Mouse (Mus musculus): ENCODE data around the gene Cdh23.
"Not testable (repeated sequence)": the region's sequence is repeated elsewhere in the genome, so short reads cannot be mapped to it uniquely, and the experiment has no call there.

Gene Cdh23

GRCm38 (mm10) chr10:60696390-60696789 lies at the start of gene Cdh23:
Cdh23 (minus strand) TSS chr10:60696490.
- DNase-seq (ENCODE audit: low spot score) = no peak

GRCm38 (mm10) chr10:60744543-60745290 lies 48.4 kb upstream of the Cdh23 start:
- DNase-seq (ENCODE audit: low spot score) = no peak

GRCm38 (mm10) chr10:60743681-60744080 lies 47.4 kb upstream of the Cdh23 start:
- DNase-seq (ENCODE audit: low spot score) = no peak

DNA sequence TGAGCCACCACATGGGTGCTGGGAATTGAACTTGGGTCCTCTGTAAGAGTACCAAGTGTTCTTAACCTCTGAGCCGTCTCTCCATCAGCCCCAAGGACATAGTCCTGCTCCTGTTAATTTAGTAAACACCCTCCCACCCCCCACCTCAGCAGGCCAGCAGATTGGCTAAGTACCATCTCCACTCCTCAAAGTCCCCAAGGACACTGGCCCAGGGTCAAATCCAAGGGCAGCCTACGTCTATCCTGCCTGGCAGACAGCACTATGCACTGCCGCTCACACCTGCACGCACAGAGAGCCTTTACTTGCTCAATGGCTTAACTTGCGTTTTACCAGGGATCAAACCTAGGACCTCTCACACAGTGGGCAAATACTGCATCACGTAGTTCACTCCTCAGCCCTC lies 46.7 kb upstream of the Cdh23 start:
- no peak for DNase-seq (ENCODE audit: low spot score)

DNA sequence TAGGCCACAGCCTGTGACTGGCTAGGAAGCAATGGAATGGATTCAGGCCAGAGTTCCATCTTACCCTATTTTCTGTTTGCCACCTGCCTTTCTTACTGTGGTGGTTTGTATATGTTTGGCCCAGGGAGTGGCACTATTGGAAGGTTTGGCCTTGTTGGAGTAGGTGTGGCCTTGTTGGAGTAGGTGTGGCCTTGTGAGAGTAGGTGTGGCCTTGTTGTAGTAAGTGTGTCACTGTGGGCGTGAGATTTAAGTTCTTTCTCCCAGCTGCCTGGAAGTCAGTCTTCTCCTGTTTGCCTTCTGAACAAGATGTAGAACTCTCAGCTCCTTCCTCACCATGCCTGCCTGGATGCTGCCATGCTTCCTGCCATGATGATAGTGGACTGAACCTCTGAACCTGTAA lies 46.0 kb upstream of the Cdh23 start:
- DNase-seq (ENCODE audit: low spot score) = not testable (repeated sequence)

DNA sequence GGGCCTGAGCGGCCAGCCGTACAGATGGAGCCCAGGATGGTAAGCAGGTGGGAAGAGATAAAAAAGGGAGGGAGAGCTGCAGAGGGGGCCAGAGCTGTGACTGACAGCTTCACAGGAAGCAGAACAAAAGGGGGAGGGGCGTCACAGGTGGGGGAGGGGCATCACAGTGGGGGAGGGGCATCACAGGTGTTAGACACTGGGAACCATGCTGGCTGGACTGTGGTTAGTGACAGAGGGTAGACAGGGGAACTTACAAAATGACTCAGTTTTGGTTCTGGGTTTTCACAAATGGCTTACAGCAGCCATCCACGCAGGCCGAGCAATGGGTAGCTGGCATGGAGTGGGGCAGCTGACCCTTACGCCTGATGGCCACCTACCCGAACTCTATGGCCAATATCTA lies 45.1 kb upstream of the Cdh23 start:
- no peak for DNase-seq (ENCODE audit: low spot score)

DNA sequence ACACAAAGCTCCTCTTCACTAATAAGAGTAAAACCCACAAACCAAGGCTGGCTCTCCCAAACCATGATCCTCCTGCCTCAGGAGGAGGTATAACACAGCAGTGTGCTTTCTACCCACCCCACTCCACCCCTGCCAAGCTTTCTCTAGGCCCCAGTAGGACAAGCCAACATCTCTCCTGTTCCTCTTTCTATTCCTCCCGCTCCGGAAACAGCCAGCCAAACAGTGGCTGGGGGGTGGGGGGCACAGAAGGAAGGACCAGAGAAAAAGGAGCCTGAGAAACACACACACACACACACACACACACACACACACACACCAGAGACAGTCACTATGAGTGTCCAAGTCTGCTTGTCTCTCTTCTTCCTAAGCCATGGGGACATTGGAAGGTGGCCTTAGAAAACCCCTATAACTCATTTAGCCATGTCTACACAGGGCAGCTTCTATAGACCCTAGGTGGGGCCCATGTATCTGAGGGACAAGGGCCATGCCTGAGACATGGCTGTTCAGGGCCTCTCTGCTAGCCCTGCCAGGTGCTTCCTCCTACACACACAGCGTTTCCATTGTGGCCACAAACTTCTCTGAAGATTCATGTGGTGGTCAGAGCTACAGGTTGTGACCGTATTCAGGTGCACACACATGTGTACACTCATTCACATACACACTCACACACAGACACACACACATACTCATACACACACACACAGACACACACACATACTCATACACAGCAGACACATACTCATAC lies 43.5 kb upstream of the Cdh23 start:
- DNase-seq (ENCODE audit: low spot score) = no peak

DNA sequence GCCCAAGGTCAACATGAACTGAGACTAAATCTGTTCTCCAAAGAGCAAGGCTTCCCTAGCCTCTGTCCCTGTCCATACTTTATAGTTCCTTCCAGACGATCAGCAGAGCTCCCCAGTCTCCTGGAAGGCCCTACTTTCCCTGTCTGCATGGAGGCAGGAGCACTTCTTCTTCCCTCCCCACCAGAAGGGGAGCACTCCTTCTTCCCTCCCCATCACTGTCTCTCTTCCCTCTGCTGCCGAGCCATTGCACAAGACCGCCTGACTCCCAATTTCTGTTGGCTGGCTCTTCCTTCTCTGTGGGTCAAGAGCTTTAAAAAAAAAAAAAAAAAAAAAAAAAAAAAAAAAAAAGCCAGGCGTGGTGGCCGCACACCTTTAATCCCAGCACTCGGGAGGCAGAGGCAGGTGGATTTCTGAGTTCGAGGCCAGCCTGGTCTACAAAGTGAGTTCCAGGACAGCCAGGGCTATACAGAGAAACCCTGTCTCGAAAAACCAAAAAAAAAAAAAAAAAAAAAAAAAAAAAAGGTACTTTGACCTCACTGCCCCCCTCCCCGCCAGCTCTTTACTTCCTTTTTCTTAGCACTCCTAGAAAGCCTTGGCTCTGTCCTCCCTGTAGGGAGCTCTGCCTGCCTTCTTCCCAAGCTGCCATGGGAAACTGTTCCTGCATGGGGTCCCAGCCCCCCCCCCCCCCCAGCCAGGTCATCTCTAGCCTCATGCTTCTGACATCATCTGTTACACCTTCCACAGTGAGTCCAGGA lies 41.8 kb upstream of the Cdh23 start:
- DNase-seq (ENCODE audit: low spot score) = no peak

DNA sequence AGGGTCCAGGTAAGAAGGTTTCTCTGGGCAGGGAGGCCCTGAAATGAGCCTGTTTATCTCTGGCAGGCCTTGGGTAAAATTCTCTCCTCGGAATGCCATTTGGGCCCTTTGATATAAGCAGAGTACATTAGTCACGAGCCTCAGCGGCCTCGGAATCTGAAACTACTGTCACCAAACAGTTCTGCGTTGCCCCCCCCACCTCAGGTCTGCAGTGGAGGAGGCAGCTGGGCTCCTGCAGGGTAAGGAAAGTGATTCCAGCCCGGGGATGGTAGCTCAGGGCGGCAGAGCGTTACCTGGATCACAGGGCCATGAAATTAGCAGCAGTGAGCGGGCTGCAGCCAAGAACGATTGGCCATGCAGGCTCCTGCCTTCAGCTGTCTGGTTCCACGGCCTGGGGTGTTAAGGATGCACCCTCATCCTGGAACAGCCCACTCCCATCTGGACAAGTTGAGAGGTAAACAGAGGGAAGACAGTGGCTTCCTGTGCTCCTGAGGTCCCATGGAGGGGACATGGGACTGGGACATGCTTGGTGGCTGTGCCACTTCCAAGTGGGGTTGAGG lies 41.0 kb upstream of the Cdh23 start:
- no peak for DNase-seq (ENCODE audit: low spot score)

GRCm38 (mm10) chr10:60735737-60736136 lies 39.4 kb upstream of the Cdh23 start:
- no peak for DNase-seq (ENCODE audit: low spot score)

DNA sequence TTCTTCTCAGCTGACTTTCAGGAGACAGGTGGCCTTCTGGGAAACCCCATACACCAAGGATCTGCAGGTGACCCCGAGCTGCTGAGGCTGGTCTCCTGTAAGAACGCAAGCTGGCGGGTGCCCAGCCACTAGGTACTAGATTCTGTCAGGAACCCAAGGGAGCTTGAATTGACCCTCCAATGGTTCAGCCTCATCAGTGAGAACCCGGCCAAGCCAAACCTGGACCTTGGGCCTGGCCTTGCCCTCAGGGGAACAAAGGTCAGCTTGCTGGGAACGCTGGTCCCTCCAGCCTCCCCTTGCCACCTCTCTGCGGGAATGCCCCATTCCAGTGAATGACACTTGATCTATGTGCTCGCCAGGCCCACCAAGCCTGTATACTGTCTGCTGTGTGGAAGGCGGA lies 37.2 kb upstream of the Cdh23 start:
- no peak for DNase-seq (ENCODE audit: low spot score)

- DNase-seq (ENCODE audit: low spot score) = no peak
Measured at GRCm38 (mm10) chr10:60732397-60732861, 36.1 kb upstream of the Cdh23 start.

DNA sequence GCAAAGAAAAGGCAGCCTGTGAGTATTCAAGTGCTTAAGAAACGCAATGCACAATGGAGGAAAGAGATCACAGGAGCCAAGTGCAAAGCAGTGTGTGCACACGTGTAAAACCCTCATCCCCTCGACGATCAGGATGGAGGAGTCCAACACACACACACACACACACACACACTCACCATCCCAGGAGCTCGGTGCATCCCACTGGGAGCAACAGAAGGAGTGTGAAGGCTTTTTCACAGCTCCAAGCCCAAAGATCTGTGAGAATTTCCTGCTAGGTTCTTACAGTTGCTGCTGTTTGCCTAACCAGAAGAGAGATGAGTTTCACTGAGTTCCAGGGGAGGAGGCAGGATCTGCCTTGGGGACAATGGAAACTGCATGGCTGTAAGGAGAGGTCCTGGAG lies 35.5 kb upstream of the Cdh23 start:
- DNase-seq (ENCODE audit: low spot score) = no peak

DNA sequence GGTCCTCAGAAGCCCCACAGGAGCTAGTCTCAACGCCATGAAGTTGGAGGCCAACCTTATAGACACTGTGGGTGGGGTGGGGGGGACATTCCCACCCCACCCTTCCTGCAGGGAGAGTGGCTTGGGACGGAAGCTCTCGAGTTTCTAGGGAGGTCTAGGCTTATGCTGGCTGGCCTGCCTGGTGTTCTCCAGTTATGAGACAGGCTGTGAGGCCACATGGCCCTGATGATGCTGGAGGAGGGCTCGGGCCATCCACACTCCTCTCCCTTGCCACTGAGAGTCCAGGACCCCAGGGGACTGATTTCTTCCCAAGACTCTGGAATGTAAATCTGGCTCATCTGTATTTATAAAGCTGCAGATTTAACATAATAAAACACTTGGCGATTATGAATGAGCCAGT lies 31.0 kb upstream of the Cdh23 start:
- DNase-seq (ENCODE audit: low spot score) = no peak

GRCm38 (mm10) chr10:60726896-60727295 lies 30.6 kb upstream of the Cdh23 start:
- no peak for DNase-seq (ENCODE audit: low spot score)

- DNase-seq (ENCODE audit: low spot score) = no peak
Measured at GRCm38 (mm10) chr10:60724496-60724895, 28.2 kb upstream of the Cdh23 start.

DNA sequence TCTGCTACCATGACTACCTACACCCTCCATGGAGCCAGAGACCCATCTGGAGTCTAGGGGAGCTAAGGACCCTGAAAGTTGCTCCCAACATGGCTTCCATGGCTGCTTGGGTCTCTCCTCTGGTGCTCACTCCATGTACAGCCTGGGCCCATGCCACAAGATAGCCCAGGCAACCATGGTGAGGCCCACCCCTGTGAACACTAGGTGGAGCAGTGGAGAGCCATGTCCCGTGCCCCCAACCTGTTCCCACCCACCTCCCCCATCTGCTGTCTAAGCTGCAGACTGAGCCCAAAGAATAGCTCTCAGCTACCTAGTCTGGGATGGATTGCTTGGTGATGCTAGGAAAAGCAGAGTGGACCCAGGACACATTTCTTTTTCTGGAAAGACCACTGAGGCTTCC lies 27.1 kb upstream of the Cdh23 start:
- DNase-seq (ENCODE audit: low spot score) = no peak

GRCm38 (mm10) chr10:60721640-60722039 lies 25.4 kb upstream of the Cdh23 start:
- DNase-seq (ENCODE audit: low spot score) = no peak

GRCm38 (mm10) chr10:60720461-60720860 lies 24.2 kb upstream of the Cdh23 start:
- DNase-seq (ENCODE audit: low spot score) = no peak

- no peak for DNase-seq (ENCODE audit: low spot score)
Measured at GRCm38 (mm10) chr10:60718491-60718890, 22.2 kb upstream of the Cdh23 start.

GRCm38 (mm10) chr10:60716449-60716848 lies 20.2 kb upstream of the Cdh23 start:
- no peak for DNase-seq (ENCODE audit: low spot score)

DNA sequence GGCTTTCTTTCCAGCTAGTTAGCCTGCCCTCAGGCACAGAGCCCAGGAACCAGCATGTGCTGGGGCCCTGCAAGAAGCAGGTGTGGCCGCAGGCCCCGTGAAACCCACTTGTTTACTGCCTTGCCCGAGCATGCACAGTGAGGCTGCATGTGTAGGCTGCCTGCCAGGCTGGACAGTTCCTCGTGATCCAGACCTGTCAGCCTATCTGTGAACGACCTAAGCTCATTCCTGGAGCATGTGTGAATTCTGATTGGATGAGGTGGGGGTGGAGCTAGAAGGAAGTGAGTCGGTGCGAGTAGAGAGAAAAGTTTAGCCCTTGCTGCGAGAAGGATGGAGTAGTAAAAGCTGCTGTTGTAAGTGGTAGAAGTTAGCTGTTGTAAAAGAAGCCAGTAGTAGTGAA lies 16.0 kb upstream of the Cdh23 start:
- DNase-seq (ENCODE audit: low spot score) = not testable (repeated sequence)
